Mouse (Mus musculus) stomach, postnatal 0 days (tissue): ENCODE data around the gene Plcl1. TPM values are rescaled to one million over a fixed set of nuclear protein-coding genes. Genes with fewer than 3 reads are reported as not detected.

ENCODE experiments used
- ATAC-seq: fragments of 200-750 bp; cut with Nextera tagmentation; 2 replicates; pipeline ENCODE4 v1.8.0; 2017; ENCODE audit not compliant: low FRiP score, low TSS enrichment
- DNase-seq: peaks from one replicate; pipeline ENCODE4 v3.0.0-alpha.2; 2016; ENCODE audit warnings: low spot score
- H3K27ac ChIP-seq: fragments of 300-500 bp; sonication (generic); replicated peaks from 2 replicates; pipeline ENCODE4 v1.5.1; 2014; ENCODE audit warnings: mild to moderate bottlenecking, control low read depth
- H3K27me3 ChIP-seq: fragments of 300-500 bp; sonication (generic); 2 replicates; pipeline ENCODE4 v1.6.1; 2014; ENCODE audit warnings: low read length; ENCODE audit not compliant: control insufficient read depth, insufficient read depth
- H3K36me3 ChIP-seq: fragments of 300-500 bp; sonication (generic); 2 replicates; pipeline ENCODE4 v1.6.1; 2014; ENCODE audit warnings: low read length, mixed read lengths; ENCODE audit not compliant: control insufficient read depth, insufficient read depth
- H3K4me1 ChIP-seq: fragments of 300-500 bp; sonication (generic); replicated peaks from 2 replicates; pipeline ENCODE4 v1.6.1; 2014; ENCODE audit warnings: antibody characterized with exemption; ENCODE audit not compliant: control insufficient read depth, insufficient read depth
- H3K4me2 ChIP-seq: fragments of 300-500 bp; sonication (generic); replicated peaks from 2 replicates; pipeline ENCODE4 v1.6.1; 2014; ENCODE audit warnings: low read depth, mild to moderate bottlenecking, control low read depth, moderate library complexity
- H3K4me3 ChIP-seq: fragments of 300-500 bp; sonication (generic); 2 replicates; pipeline ENCODE4 v1.5.1; 2014; ENCODE audit warnings: low read depth, low read length, control low read depth
- H3K9ac ChIP-seq: fragments of 300-500 bp; sonication (generic); 2 replicates; pipeline ENCODE4 v1.6.1; 2014; ENCODE audit warnings: mild to moderate bottlenecking, low read length, control low read depth, mixed read lengths
- H3K9me3 ChIP-seq: fragments of 300-500 bp; sonication (generic); 2 replicates; pipeline ENCODE4 v1.6.1; 2016; ENCODE audit warnings: low read length; ENCODE audit not compliant: control insufficient read depth
- CTCF ChIP-seq: IDR thresholded peaks from 2 replicates; pipeline ENCODE4 v1.5.1; 2016; ENCODE audit warnings: antibody characterized with exemption, low read depth, mild to moderate bottlenecking, moderate library complexity
- EP300 ChIP-seq: optimal IDR thresholded peaks from 2 replicates; pipeline ENCODE3; 2016; ENCODE audit warnings: antibody characterized with exemption
- WGBS: fragments of 180-500 bp; shearing (Covaris S2); extraction: QIAGEN DNeasy Blood & Tissue Kit; methylation state at CpG from one replicate; pipeline ENCODE4 v1.1.7; 2014; 5-methylcytosine and 5-hydroxymethylcytosine counted together
- polyA plus RNA-seq: library from polyadenylated mRNA; unstranded; fragments of >200 nt; fragmentation: Nextera tagmentation; extraction: Ambion mirVana; gene quantifications from 2 replicates; pipeline ENCODE4 v1.2.1, GENCODE M21; 2015

The Plcl1 gene
- polyA plus RNA-seq, 1 experiment from 2014 or later = 1.7 TPM

GRCm38 (mm10) chr1:55736762-55737288, 331.1 kb downstream of the Plcl1 start:
- Histone ChIP-seq H3K27me3 (no peaks in the 10 kb centered on the region), H3K27ac (no peak overlapping the region), H3K4me2 (no peak overlapping the region), H3K4me3 (no peak overlapping the region), H3K9me3 (no peaks in the 10 kb centered on the region), H3K9ac (no peak overlapping the region), H3K36me3 (no peaks in the 10 kb centered on the region), H3K4me1 (no peaks in the 10 kb centered on the region)
- WGBS = 49% methylated on average over 5 of the region's 5 CpGs
- TF ChIP-seq CTCF (no peak), EP300 (no peak)
- DNase-seq = no peak
- ATAC-seq = no peak

DNA sequence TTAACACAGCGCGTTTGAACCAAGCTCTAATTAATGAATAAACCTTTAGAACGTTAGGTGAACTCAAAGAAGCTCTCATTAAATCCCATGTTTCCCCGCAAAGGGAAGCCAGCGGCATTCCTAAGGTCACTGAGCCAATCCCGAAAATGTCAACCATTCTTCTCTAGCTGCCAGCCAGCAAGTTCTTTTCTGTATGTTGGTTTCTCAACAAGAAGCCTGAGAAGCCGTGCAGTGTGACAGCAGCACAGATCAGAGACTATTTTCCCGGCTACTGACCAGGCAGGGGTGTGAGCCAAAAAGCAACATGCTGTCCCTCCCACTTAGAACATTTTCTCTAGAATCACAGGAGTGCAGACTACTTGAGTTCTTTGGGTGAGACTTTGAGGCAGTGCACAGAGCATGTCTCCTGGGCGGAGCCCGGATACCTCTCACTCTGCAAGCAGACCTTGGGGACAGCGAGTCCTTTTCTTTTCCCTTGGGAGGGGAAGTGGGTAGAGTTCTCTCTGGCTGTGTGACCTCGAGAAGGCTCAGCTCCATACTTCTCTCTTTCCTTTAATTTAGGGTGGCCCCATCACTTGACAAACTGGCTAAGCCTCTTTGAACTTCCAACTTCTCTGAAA, 333.1 kb downstream of the Plcl1 start:
- H3K9ac ChIP-seq = no peak overlapping the region

GRCm38 (mm10) chr1:55741885-55742284, 336.2 kb downstream of the Plcl1 start:
- TF ChIP-seq EP300 (no peak), CTCF (no peak)
- no peak for ATAC-seq
- no peaks in the 10 kb centered on the region for H3K36me3 ChIP-seq
- 25% methylated on average over 3 of the region's 3 CpGs for WGBS
- H3K27me3 ChIP-seq = no peaks in the 10 kb centered on the region
- no peak overlapping the region for H3K4me3 ChIP-seq
- no peak overlapping the region for H3K27ac ChIP-seq
- H3K4me2 ChIP-seq = no peak overlapping the region
- no peak for DNase-seq
- H3K4me1 ChIP-seq = no peaks in the 10 kb centered on the region
- no peak overlapping the region for H3K9ac ChIP-seq
- no peaks in the 10 kb centered on the region for H3K9me3 ChIP-seq

More for the DNA sequence above, 333.1 kb downstream of the Plcl1 start:
- H3K9me3 ChIP-seq = no peaks in the 10 kb centered on the region
- ATAC-seq (no peak), DNase-seq (no peak)
- no peaks in the 10 kb centered on the region for H3K4me1 ChIP-seq
- no peak overlapping the region for H3K27ac ChIP-seq
- H3K27me3 ChIP-seq = no peaks in the 10 kb centered on the region
- no peak overlapping the region for H3K4me2 ChIP-seq
- WGBS = 60% methylated on average over 12 of the region's 12 CpGs
- no peaks in the 10 kb centered on the region for H3K36me3 ChIP-seq
- H3K4me3 ChIP-seq = no peak overlapping the region
- TF ChIP-seq EP300 = no peak
- TF ChIP-seq CTCF = no peak

- Histone ChIP-seq H3K27ac (no peak overlapping the region), H3K27me3 (no peaks in the 10 kb centered on the region), H3K9me3 (no peaks in the 10 kb centered on the region), H3K4me3 (no peak overlapping the region), H3K36me3 (no peaks in the 10 kb centered on the region; the same call in 1 of the 2 replicates), H3K4me2 (no peak overlapping the region), H3K9ac (no peak overlapping the region), H3K4me1 (no peaks in the 10 kb centered on the region)
- WGBS = 80% methylated on average over 5 of the region's 5 CpGs
- no peak for DNase-seq
- no peak for TF ChIP-seq CTCF
- ATAC-seq = no peak
These were observed 342.8 kb downstream of the Plcl1 start for GRCm38 (mm10) chr1:55748516-55748915.

DNA sequence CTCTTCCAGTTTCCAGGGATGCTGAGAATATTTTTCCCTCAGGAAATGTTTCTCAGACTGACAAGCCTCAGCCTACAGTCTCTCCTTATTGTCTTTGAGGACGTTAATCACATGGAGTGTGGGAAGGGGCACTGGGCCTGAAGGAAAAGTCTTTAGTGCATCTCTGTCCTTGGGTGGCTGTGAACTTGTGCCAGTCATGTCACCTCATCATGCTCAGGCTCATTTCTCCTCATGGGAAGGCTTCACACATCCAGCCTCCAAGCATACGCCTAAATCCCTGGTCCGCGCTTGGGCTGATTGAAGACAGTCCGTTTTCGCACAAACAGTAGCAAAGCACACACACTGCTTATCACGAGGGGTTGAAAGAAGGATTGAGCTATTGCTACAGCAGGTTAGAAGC, 344.0 kb downstream of the Plcl1 start:
- ATAC-seq (no peak), DNase-seq (no peak)
- Histone ChIP-seq H3K4me3 (no peak overlapping the region), H3K4me1 (no peaks in the 10 kb centered on the region), H3K27ac (no peak overlapping the region), H3K9me3 (no peaks in the 10 kb centered on the region), H3K36me3 (no peaks in the 10 kb centered on the region; the same call in 1 of the 2 replicates), H3K27me3 (no peaks in the 10 kb centered on the region), H3K9ac (no peak overlapping the region), H3K4me2 (no peak overlapping the region)
- 81% methylated on average over 7 of the region's 7 CpGs for WGBS
- TF ChIP-seq CTCF (no peak), EP300 (no peak)

DNA sequence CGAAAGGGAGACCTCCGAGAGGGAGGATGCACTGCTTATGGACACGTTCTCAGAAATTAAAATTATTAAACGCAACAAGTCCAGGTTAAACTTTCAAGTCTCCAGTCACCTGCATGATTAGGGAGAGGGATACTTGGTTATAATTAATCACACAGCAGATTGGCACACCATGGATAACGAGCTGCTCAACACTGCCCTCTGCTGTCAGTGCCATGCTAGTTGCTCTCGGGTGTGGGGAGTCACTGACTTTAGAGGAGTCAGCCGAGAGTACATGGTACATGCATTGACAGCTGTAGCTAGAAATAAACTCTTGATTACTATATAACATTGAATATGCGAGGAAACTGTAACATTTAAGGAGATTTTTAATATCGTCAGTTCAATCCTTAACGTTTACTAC, 350.0 kb downstream of the Plcl1 start:
- Histone ChIP-seq H3K4me1 (no peaks in the 10 kb centered on the region), H3K27me3 (no peaks in the 10 kb centered on the region), H3K9ac (no peak overlapping the region), H3K36me3 (no peaks in the 10 kb centered on the region; the same call in 1 of the 2 replicates), H3K9me3 (no peaks in the 10 kb centered on the region), H3K27ac (no peak overlapping the region), H3K4me3 (no peak overlapping the region), H3K4me2 (no peak overlapping the region)
- 63% methylated on average over 10 of the region's 10 CpGs for WGBS
- peak; percentile 79 for TF ChIP-seq CTCF
- no peak for TF ChIP-seq EP300
- no peak for ATAC-seq
- DNase-seq = peak; percentile 58
